Mouse (Mus musculus) stomach, embryonic 15.5 days (tissue): Measurements from ENCODE around the gene Wdr3. TPM values are rescaled to one million over a fixed set of nuclear protein-coding genes. Genes with fewer than 3 reads are reported as not detected.
A peak's percentile ranks its signal among the peaks of the same experiment; 100 is the strongest.

Source experiments
- ATAC-seq: fragments of 200-750 bp; cut with Nextera tagmentation; 2 replicates; pipeline ENCODE4 v1.8.0; 2017; ENCODE audit warnings: low read depth, moderate number of reproducible peaks, moderate TSS enrichment; ENCODE audit not compliant: insufficient read depth, low FRiP score
- H3K27ac ChIP-seq: fragments of 300-500 bp; sonication (generic); 2 replicates; pipeline ENCODE4 v1.5.1; 2015; ENCODE audit warnings: mild to moderate bottlenecking, inconsistent platforms
- H3K27me3 ChIP-seq: fragments of 300-500 bp; sonication (generic); replicated peaks from 2 replicates; pipeline ENCODE4 v1.6.1; 2015; ENCODE audit warnings: inconsistent platforms
- H3K36me3 ChIP-seq: fragments of 300-500 bp; sonication (generic); 2 replicates; pipeline ENCODE4 v1.6.1; 2015; ENCODE audit warnings: inconsistent platforms
- H3K4me1 ChIP-seq: fragments of 300-500 bp; sonication (generic); 2 replicates; pipeline ENCODE4 v1.6.1; 2015; ENCODE audit warnings: inconsistent platforms
- H3K4me2 ChIP-seq: fragments of 300-500 bp; sonication (generic); 2 replicates; pipeline ENCODE4 v1.6.1; 2015; ENCODE audit warnings: mild to moderate bottlenecking, inconsistent platforms
- H3K4me3 ChIP-seq: fragments of 300-500 bp; sonication (generic); replicated peaks from 2 replicates; pipeline ENCODE4 v1.5.1; 2015; ENCODE audit warnings: inconsistent platforms
- H3K9ac ChIP-seq: fragments of 300-500 bp; sonication (generic); 2 replicates; pipeline ENCODE4 v1.6.1; 2015; ENCODE audit warnings: inconsistent platforms
- H3K9me3 ChIP-seq: fragments of 300-500 bp; sonication (generic); 2 replicates; pipeline ENCODE4 v1.6.1; 2016; ENCODE audit warnings: inconsistent platforms
- WGBS: fragments of 180-500 bp; shearing (Covaris S2); methylation state at CpG from one replicate; pipeline ENCODE4 v1.1.7; 2015; 5-methylcytosine and 5-hydroxymethylcytosine counted together
- polyA plus RNA-seq: library from polyadenylated mRNA; unstranded; fragments of >200 nt; fragmentation: Nextera tagmentation; extraction: Ambion mirVana; gene quantifications from 2 replicates; pipeline ENCODE4 v1.2.1, GENCODE M21; 2015

The Wdr3 gene
- polyA plus RNA-seq, 1 experiment from 2014 or later: 34.8 TPM

- no peak overlapping the region for H3K9ac ChIP-seq
- no peaks in the 10 kb centered on the region for H3K9me3 ChIP-seq
- H3K27me3 ChIP-seq: no peaks in the 10 kb centered on the region
- H3K4me2 ChIP-seq: peak overlapping the region; percentile 60
- no peak for ATAC-seq
- peak overlapping the region; percentile 67; the same call in 1 of the 2 replicates for H3K4me3 ChIP-seq
- H3K4me1 ChIP-seq: peaks cover 5% of the 10 kb centered on the region; the same call in 1 of the 2 replicates
- no peak overlapping the region for H3K27ac ChIP-seq
- WGBS: 82% methylated on average over 15 of the region's 15 CpGs
- peaks cover 15% of the 10 kb centered on the region for H3K36me3 ChIP-seq
Observed at GRCm38 (mm10) chr3:100160682-100161445, 1.3 kb downstream of the Wdr3 start.

GRCm38 (mm10) chr3:100122445-100122844, 39.8 kb downstream of the Wdr3 start:
- Histone ChIP-seq H3K4me3 (no peak overlapping the region), H3K36me3 (no peaks in the 10 kb centered on the region), H3K9ac (no peak overlapping the region), H3K4me2 (no peak overlapping the region), H3K27ac (no peak overlapping the region), H3K4me1 (no peaks in the 10 kb centered on the region), H3K27me3 (no peaks in the 10 kb centered on the region), H3K9me3 (no peaks in the 10 kb centered on the region)
- no peak for ATAC-seq
- WGBS: 42% methylated on average over 1 of the region's 1 CpGs

- no peaks in the 10 kb centered on the region for H3K4me1 ChIP-seq
- H3K27ac ChIP-seq: no peak overlapping the region
- no peak overlapping the region for H3K9ac ChIP-seq
- 56% methylated on average over 2 of the region's 2 CpGs for WGBS
- H3K4me3 ChIP-seq: no peak overlapping the region
- H3K36me3 ChIP-seq: no peaks in the 10 kb centered on the region
- H3K27me3 ChIP-seq: no peaks in the 10 kb centered on the region
- no peak for ATAC-seq
- no peaks in the 10 kb centered on the region for H3K9me3 ChIP-seq
- H3K4me2 ChIP-seq: no peak overlapping the region
Observed at GRCm38 (mm10) chr3:100121961-100122360, 40.2 kb downstream of the Wdr3 start.

- Histone ChIP-seq H3K4me1 (no peaks in the 10 kb centered on the region), H3K4me2 (no peak overlapping the region), H3K27ac (no peak overlapping the region), H3K36me3 (no peaks in the 10 kb centered on the region), H3K9ac (no peak overlapping the region), H3K27me3 (no peaks in the 10 kb centered on the region), H3K4me3 (no peak overlapping the region), H3K9me3 (no peaks in the 10 kb centered on the region)
- ATAC-seq: no peak
- WGBS: 71% methylated on average over 2 of the region's 2 CpGs
Observed at GRCm38 (mm10) chr3:100118681-100119080, 43.5 kb downstream of the Wdr3 start.

GRCm38 (mm10) chr3:100106736-100107135, 55.5 kb downstream of the Wdr3 start:
- ATAC-seq: no peak
- 75% methylated on average over 2 of the region's 2 CpGs for WGBS

GRCm38 (mm10) chr3:100102386-100103092, 59.7 kb downstream of the Wdr3 start:
- H3K9me3 ChIP-seq: no peaks in the 10 kb centered on the region
- no peak overlapping the region for H3K4me3 ChIP-seq
- H3K27ac ChIP-seq: no peak overlapping the region
- no peak overlapping the region for H3K4me2 ChIP-seq
- H3K9ac ChIP-seq: no peak overlapping the region
- ATAC-seq: no peak
- no peaks in the 10 kb centered on the region for H3K27me3 ChIP-seq
- WGBS: 78% methylated on average over 3 of the region's 3 CpGs
- no peaks in the 10 kb centered on the region for H3K4me1 ChIP-seq
- H3K36me3 ChIP-seq: no peaks in the 10 kb centered on the region

More at GRCm38 (mm10) chr3:100106736-100107135, 55.5 kb downstream of the Wdr3 start:
- Histone ChIP-seq H3K9me3 (no peaks in the 10 kb centered on the region), H3K4me3 (no peak overlapping the region), H3K9ac (no peak overlapping the region), H3K4me2 (no peak overlapping the region), H3K27ac (no peak overlapping the region), H3K4me1 (no peaks in the 10 kb centered on the region), H3K27me3 (no peaks in the 10 kb centered on the region), H3K36me3 (no peaks in the 10 kb centered on the region)

Other genes starting within 250 kb of the Wdr3 start
- gene Gdap2, start within 50 bp of the Wdr3 start, polyA plus RNA-seq: 26.4 and 29.5 TPM in 2 replicates